Mouse (Mus musculus): Measurements from ENCODE around the gene Fbxo28.

GRCm38 (mm10) chr1:182345857-182346256 is 4.4 kb upstream of the Fbxo28 start:
- TF ChIP-seq POLR2A (IDR thresholded peaks at IDR 0.05; ENCODE audit: borderline replicate concordance, extremely low read depth, low read depth, low read length) (no peak), CTCF (IDR thresholded peaks at IDR 0.05; ENCODE audit: insufficient read depth, low read length) (no peak)
